Mouse (Mus musculus) bone marrow, adult 2 months (tissue): ENCODE measurements around the gene Ptpn11.

Experiments used
- CTCF ChIP-seq: fragments of 200-500 bp; IDR thresholded peaks from 2 replicates; pipeline ENCODE4 v1.5.1; 2011; ENCODE audit warnings: low read length, control low read depth; ENCODE audit not compliant: control insufficient read depth, insufficient read depth
- POLR2A ChIP-seq: fragments of 200-500 bp; IDR thresholded peaks from 2 replicates; pipeline ENCODE4 v1.6.1; 2011; ENCODE audit warnings: low read depth, mild to moderate bottlenecking, control low read depth, low read length, borderline replicate concordance; ENCODE audit not compliant: control insufficient read depth

- TF ChIP-seq CTCF (no peak), POLR2A (no peak)
These were observed 30.2 kb upstream of the Ptpn11 start for GRCm38 (mm10) chr5:121221328-121221850.
